Mouse (Mus musculus): Measurements from ENCODE around the gene Atp2a3. TPM values are rescaled to one million over a fixed set of nuclear protein-coding genes. Genes with fewer than 3 reads are reported as not detected.

The Atp2a3 gene
- polyA plus RNA-seq, 1 experiment from 2014 or later, result 21.7 TPM

GRCm38 (mm10) chr11:73039102-73039799 is 78.3 kb downstream of the Atp2a3 start:
- Histone ChIP-seq H3K9me3 (ENCODE audit: control insufficient read depth, low read length) (no peaks in the 10 kb centered on the region), H3K4me3 (ENCODE audit: low read length) (no peak overlapping the region), H3K9ac (ENCODE audit: low read length) (no peak overlapping the region), H3K4me2 (ENCODE audit: low read depth, low read length) (no peak overlapping the region), H3K4me1 (replicated peaks; ENCODE audit: control insufficient read depth, insufficient read depth, low read length) (no peaks in the 10 kb centered on the region), H3K27ac (ENCODE audit: low read length) (no peak overlapping the region), H3K27me3 (ENCODE audit: control insufficient read depth, insufficient read depth, low read depth, low read length) (no peaks in the 10 kb centered on the region), H3K36me3 (ENCODE audit: control insufficient read depth, insufficient read depth, low read length) (no peaks in the 10 kb centered on the region)
- WGBS, result 48% methylated on average over 9 of the region's 9 CpGs
- peak; percentile 63; the same call in 1 of the 2 replicates for ATAC-seq (ENCODE audit: low read depth)

Small RNA genes lying within 50 kb of the gene (microRNA-seq; reads per million reads assigned to microRNA genes)
- not detected for gene Gm44467

Other genes starting within 250 kb of the Atp2a3 start
- gene Cyb5d2, start 165.0 kb upstream of the Atp2a3 start, polyA plus RNA-seq (2015; fragmentation: Nextera tagmentation; extraction: Ambion mirVana), result 6.6 and 7.4 TPM in 2 replicates
- 9.0 and 9.6 TPM in 2 replicates for gene Zzef1, start 164.9 kb upstream of the Atp2a3 start, polyA plus RNA-seq (2015; fragmentation: Nextera tagmentation; extraction: Ambion mirVana)
- gene P2rx1, start 37.9 kb downstream of the Atp2a3 start, polyA plus RNA-seq (2015; fragmentation: Nextera tagmentation; extraction: Ambion mirVana), result 2.2 and 2.6 TPM in 2 replicates
- 7.3 and 7.5 TPM in 2 replicates for gene Camkk1, start 57.8 kb downstream of the Atp2a3 start, polyA plus RNA-seq (2015; fragmentation: Nextera tagmentation; extraction: Ambion mirVana)
- gene Ncbp3, start 86.6 kb downstream of the Atp2a3 start, polyA plus RNA-seq (2015; fragmentation: Nextera tagmentation; extraction: Ambion mirVana), result 11.2 and 11.7 TPM in 2 replicates
- gene Itgae, start 129.4 kb downstream of the Atp2a3 start, polyA plus RNA-seq (2015; fragmentation: Nextera tagmentation; extraction: Ambion mirVana), result 0.63 and 0.68 TPM in 2 replicates
- gene Haspin, start 177.1 kb downstream of the Atp2a3 start, polyA plus RNA-seq (2015; fragmentation: Nextera tagmentation; extraction: Ambion mirVana), result 16.8 and 18.4 TPM in 2 replicates
- 0.18 and 0.70 TPM in 2 replicates for gene P2rx5, start 199.3 kb downstream of the Atp2a3 start, polyA plus RNA-seq (2015; fragmentation: Nextera tagmentation; extraction: Ambion mirVana)
- gene Emc6, start 215.9 kb downstream of the Atp2a3 start, polyA plus RNA-seq (2015; fragmentation: Nextera tagmentation; extraction: Ambion mirVana), result 117 and 121 TPM in 2 replicates
- gene Tax1bp3, start 215.9 kb downstream of the Atp2a3 start, polyA plus RNA-seq (2015; fragmentation: Nextera tagmentation; extraction: Ambion mirVana), result 275 and 278 TPM in 2 replicates
- 14.9 and 16.4 TPM in 2 replicates for gene Ctns, start 237.9 kb downstream of the Atp2a3 start, polyA plus RNA-seq (2015; fragmentation: Nextera tagmentation; extraction: Ambion mirVana)
- gene Shpk, start 238.3 kb downstream of the Atp2a3 start, polyA plus RNA-seq (2015; fragmentation: Nextera tagmentation; extraction: Ambion mirVana), result 1.6 and 2.3 TPM in 2 replicates

Data from lung, embryonic 16.5 days (tissue).